Mouse (Mus musculus): ENCODE data around the gene Sfpq.

The Sfpq gene

GRCm38 (mm10) chr4:127027228-127028190, 6.4 kb downstream of the Sfpq start:
- no peak for DNase-seq

GRCm38 (mm10) chr4:127037158-127037557, 16.0 kb downstream of the Sfpq start:
- DNase-seq = no peak

- no peak for DNase-seq
These were observed 17.0 kb downstream of the Sfpq start for GRCm38 (mm10) chr4:127037908-127038827.

GRCm38 (mm10) chr4:127038828-127039349, 17.8 kb downstream of the Sfpq start:
- DNase-seq = no peak

GRCm38 (mm10) chr4:127039871-127040483, 18.9 kb downstream of the Sfpq start:
- DNase-seq = no peak

GRCm38 (mm10) chr4:127043540-127043939, 22.4 kb downstream of the Sfpq start:
- no peak for DNase-seq

- no peak for DNase-seq
These were observed 30.0 kb downstream of the Sfpq start for GRCm38 (mm10) chr4:127051121-127051520.

- no peak for DNase-seq
These were observed 31.9 kb downstream of the Sfpq start for GRCm38 (mm10) chr4:127053071-127053470.

- DNase-seq = no peak
These were observed 33.5 kb downstream of the Sfpq start for GRCm38 (mm10) chr4:127054522-127055198.

GRCm38 (mm10) chr4:127060585-127061290, 39.6 kb downstream of the Sfpq start, which contains the start of gene Zmym1:
Zmym1 (minus strand) TSS chr4:127061152.
- peak; percentile 89 for DNase-seq

- no peak for DNase-seq
These were observed 42.9 kb downstream of the Sfpq start for GRCm38 (mm10) chr4:127064051-127064450.

- DNase-seq = no peak
These were observed 53.8 kb downstream of the Sfpq start for GRCm38 (mm10) chr4:127074915-127075314.

- DNase-seq = peak; percentile 94
These were observed 55.9 kb downstream of the Sfpq start, which contains the start of gene Zmym6 for GRCm38 (mm10) chr4:127076875-127077548. Zmym6 (plus strand) TSS chr4:127077383.

GRCm38 (mm10) chr4:127080806-127081205, 59.7 kb downstream of the Sfpq start:
- no peak for DNase-seq

GRCm38 (mm10) chr4:127083131-127083530, 62.0 kb downstream of the Sfpq start:
- DNase-seq = no peak

GRCm38 (mm10) chr4:127085761-127086160, 64.6 kb downstream of the Sfpq start:
- no peak for DNase-seq
